Mouse (Mus musculus): ENCODE data around the gene Reck.

Reck gene

DNA sequence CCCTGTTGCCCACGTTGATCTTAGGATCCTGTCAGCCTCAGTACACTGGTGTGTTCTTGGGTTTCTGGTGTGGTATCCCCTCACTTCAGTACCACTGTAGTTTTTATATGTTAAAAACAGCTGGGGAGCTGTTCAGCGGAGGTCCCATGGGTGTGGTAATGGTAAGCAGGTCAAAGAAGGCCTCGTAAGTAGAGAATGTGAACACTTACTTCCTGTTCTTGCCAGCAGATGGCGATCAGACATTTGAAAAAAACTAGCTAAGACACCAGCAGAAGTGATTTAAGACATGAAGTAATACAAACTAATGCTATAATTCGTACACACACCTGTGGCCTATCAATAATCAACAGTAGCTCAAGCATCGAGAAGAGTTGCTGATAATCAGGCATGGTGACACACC is 31.1 kb downstream of the Reck start:
- peak; percentile 43 for DNase-seq

DNA sequence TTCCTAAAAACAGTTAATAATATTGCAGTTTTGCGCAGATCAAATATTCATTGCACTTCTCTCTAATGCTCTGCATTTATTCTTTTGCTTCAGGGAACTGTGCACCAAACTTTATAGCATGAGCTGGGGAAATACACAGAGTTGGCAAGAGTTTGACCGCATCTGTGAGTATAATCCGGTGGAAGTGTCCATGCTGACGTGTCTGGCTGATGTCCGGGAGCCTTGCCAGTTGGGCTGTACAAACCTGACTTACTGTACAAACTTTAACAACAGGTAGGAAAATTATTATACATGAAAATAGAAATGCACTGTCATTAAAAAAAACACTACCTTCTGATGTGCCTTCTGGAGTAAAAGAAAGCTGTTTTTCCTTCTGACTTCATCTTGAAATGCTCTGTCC is 42.9 kb downstream of the Reck start:
- no peak for DNase-seq

- no peak for DNase-seq
Observed at GRCm38 (mm10) chr4:43920602-43921001, 45.3 kb downstream of the Reck start.

DNA sequence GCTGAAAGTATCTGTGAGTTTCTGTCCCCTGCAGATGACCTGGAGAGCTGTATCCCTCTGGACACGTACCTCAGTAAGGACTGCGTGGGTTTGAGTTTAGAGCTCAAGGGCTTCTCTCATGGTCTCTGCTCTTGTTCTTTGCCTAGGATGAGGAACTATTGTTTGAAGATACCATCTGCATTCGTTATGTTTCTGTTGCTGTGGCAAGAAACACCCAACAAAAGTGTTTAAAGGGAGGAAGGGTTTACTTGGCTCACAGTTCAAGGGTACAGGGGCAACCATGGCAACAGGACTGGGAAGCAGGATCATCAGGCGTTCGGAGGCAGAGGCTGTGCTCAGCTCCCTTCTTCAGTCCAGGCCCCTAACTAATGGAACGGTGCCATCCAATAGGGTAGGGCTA is 49.8 kb downstream of the Reck start:
- DNase-seq = no peak

DNA sequence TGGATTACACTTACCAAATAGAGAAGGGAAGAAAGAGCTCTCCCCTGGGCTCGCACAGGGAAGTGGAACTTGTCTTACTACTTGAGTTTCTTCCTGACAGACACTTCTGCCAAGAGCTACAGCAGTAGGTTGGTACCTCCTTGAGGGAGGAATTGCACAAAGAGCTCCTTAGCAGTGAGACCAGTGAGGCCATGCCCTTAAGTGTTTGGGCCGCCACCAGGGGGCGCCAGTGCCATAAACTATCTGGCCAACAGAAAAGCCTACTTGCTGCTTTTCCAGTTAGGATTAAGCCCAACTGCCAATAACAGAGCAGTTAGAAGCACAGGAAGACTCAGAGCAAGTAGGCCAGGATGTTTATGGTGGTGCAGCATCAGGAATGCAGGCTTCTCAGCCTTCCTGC is 50.4 kb downstream of the Reck start:
- DNase-seq = peak; percentile 79

GRCm38 (mm10) chr4:43927826-43928225 is 52.5 kb downstream of the Reck start:
- no peak for DNase-seq

DNA sequence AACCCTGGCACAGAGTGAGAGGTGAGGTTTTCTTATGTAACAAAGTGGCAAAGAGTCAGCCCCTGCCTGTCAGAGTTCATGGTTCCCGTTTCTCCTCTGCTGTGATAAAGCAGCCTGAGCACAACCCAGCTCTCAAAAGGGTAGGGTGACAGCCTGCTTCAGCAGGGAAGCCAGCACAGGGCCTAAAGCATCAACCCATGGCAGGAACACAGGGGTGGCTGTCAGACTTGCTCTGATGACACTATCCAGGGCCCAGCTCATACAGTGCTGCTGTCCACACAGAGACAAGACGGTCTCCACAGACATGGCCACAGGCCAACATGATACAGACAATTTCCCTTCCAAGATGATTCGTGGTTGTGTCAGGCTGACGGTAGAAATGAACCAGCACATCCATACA is 56.5 kb downstream of the Reck start:
- no peak for DNase-seq

GRCm38 (mm10) chr4:43936186-43936585 is 60.9 kb downstream of the Reck start:
- no peak for DNase-seq

- no peak for DNase-seq
Observed at GRCm38 (mm10) chr4:43936749-43937674, 61.7 kb downstream of the Reck start.

GRCm38 (mm10) chr4:43941315-43941714 is 66.0 kb downstream of the Reck start:
- DNase-seq = no peak

GRCm38 (mm10) chr4:43942421-43942820 is 67.1 kb downstream of the Reck start:
- DNase-seq = no peak

- no peak for DNase-seq
Observed at GRCm38 (mm10) chr4:43947571-43947970, 72.2 kb downstream of the Reck start.

DNA sequence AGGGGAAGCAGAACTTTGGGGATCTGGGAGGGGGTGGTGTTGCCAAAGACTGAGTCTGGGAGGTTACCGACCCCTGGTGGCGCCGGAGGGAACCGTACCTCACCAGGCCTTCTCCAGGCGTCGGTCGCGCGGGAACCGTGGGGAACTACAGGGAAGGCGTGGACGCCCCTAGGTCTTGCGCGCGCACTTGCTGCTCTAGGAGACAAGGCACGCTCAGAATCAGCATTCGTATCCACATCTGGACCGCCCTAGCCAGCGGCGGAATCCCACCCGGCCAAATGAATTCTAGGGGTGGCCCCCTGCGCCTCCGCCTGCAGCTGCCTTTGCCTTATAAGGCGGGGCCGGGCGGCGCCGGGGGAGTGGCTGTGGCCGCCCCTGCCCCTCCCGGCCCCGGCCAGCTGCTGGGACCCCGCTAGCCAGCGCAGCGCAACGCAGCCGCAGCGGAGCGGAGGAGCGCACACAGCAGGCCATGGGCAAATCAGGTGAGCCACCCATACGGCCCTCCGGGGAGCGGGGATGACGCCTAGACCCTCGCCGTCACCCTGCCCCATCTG is 82.0 kb downstream of the Reck start, which contains the start of gene Glipr2:
Gene Glipr2, plus strand, starts transcription at position 110 of the 554 bp plus-strand sequence.
- peak; percentile 83 for DNase-seq

DNA sequence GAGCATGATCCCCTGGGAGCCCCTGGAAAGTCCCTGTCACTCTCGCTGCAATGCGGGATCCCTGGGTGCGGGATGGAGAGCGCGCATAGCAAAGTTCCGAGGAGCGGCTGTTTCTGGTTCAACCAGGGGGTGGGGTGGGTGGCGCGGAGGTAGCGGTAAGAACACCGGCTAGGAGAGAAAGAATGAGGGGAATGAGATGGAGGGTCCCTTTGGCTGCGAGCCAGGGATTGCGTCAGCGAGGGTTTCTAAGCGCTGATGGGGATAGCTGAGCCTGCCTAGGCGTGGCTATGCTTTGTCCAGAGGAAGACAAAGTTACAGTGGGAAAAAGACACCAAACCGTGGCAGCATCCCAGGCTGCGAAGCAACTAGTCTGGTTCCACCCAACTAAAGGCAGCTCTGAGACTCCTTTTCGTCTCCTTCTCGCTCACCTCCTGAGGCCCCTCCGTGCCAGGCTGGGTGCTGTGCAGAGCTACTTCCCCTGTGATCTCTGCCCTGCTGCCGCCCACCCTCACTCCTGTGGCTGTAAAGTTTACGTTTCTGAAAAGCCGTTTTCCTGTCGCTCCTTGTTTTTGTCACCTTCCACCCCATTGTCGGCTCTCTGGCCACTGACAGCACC is 82.6 kb downstream of the Reck start:
- DNase-seq = peak; percentile 34

DNA sequence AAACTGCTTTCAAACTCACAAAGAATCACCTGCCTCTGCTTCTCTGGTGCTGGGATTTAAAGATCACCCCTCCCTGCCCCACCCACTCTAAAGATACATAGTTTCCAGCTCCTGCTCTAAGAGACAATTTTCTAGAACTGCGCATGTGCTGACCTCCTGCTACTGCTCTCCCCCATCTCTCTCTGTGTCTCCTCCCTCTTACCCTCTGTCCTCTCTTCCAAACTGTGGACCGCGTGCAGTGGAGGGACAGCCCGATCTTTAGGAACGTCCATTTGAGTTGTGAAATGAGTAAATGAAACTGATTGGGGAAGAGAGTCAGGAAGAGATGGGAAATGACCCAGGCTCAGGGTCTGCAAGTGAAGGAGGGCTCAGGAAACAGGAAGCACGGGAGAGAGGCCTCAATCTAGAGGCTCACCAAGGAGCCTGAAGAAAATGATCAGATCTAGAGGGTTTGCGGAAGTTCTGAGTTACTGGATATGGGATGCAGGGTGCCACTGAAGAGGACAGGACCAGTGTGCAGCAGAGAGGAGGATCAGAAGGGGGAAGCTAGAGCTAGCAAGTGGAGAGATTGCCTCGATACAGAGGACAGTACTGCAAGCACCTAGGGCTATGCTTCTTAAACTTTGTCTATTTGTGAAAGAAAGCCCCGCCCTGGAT is 84.3 kb downstream of the Reck start:
- no peak for DNase-seq

GRCm38 (mm10) chr4:43960207-43960606 is 84.9 kb downstream of the Reck start:
- DNase-seq = no peak

DNA sequence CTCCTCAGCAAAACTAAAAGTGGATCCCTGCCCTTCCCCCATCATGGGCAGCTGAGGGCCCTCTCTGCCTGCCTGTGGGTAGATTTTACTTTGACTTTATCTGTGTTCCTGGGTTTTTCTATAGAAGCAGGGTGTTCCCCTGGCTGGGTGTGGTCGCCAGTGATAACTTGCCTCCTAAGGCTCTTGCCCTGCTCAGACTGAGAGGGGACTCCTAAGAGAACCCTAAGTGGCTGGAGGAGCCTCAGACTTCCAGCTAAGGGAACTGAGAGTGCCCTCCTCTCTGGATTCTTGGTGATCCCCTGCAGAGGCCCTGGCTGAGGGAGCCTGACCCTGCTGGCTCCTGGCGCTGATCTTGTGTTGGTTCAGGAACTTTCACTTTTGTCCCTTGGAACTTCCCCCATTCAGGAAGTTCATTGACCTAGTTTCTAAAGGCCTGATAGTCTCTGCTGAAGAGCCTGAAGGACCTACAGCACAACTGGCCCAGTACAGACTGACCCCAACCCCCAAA is 89.0 kb downstream of the Reck start:
- no peak for DNase-seq

GRCm38 (mm10) chr4:43964951-43965684 is 89.8 kb downstream of the Reck start:
- DNase-seq = no peak

DNA sequence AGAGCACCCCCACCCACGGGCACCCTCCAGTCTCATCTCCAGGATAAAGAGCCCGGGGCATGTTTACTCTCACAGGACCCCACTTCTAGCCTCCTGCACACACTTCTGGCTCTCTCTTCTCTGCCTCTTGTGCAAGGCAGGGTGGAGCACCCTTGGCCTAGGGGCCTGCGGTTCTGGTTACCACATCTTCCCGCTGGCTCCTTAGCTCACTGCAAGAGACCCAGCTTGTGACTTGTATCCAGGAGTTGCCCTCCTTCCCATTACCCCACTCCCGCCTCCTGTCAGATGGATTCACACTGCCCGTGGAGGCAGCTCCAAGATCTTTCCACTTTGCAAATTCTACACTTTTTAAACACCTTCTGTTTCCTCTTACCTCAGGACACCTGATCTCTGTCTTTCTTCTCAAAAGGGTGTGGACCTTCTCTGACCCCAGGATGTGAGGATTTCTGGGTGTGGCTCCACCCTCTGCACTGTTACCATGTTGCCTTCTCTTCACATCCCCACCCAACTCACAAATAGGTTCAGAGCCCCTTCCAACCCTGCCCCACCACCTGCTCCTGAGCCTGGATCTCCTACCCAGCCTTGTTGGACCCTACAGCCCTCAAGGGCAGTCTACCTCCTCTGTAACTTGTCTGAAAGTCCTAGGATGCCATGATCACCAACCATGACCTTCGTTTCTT is 90.7 kb downstream of the Reck start:
- DNase-seq = no peak

DNA sequence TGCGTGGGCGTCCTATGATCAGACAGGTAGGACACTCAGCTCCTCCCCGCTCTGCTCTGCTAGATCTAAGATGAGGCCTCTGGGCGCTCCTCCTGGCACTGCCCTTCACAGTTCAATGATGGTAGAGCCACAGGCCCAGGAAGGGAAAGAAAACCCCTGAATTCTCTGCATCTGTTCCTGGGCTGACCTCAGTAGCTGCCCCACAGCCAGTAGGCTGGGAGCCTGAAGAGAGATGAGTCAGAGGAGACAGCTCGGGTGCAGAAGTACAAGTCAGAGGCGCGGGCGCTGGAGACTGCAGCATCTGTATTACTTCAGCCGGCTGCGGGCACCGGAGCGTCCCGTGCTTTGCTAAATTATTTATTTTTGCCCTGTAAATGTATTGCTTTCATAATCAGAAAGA is 93.3 kb downstream of the Reck start:
- peak; percentile 58 for DNase-seq

- DNase-seq = peak; percentile 17
Observed at GRCm38 (mm10) chr4:43969373-43969772, 94.0 kb downstream of the Reck start.
